19 mouse cellular contexts compared by ENCODE assay signal in genomic region chr10:59870038-59870437, GRCm38 (mm10). TPM values are rescaled to one million over a fixed set of nuclear protein-coding genes. Genes with fewer than 3 reads are reported as not detected.
DNase-seq lines count a peak whose midpoint lies in the region; ATAC-seq and TF ChIP-seq lines count a peak whose summit lies in the region.
"Had no signal": no experiment of that assay in that cellular context is flagged by ENCODE, and none has a peak within 500 bp of the region (broad histone marks: within the 10 kb centered on the region; RNA-seq: fewer than 3 reads in every experiment).

No protein-coding gene starts in this region.

- no peaks in the 10 kb centered on the region for H3K9me3 ChIP-seq in hindbrain, embryonic 15.5 days
- H3K9me3 ChIP-seq in hindbrain, embryonic 12.5 days (replicated peaks) = no peaks in the 10 kb centered on the region
- no peaks in the 10 kb centered on the region for H3K9me3 ChIP-seq in liver, embryonic 14.5 days (ENCODE audit: control insufficient read depth, low read length)
- no peaks in the 10 kb centered on the region for H3K9me3 ChIP-seq in liver, postnatal 0 days (ENCODE audit: low read length)
- H3K9me3 ChIP-seq in neural tube, embryonic 13.5 days = no peaks in the 10 kb centered on the region
- no peaks in the 10 kb centered on the region for H3K9me3 ChIP-seq in neural tube, embryonic 15.5 days (replicated peaks)
- H3K9me3 ChIP-seq: heart, embryonic 15.5 days; liver, embryonic 12.5 days; stomach, embryonic 15.5 days had no signal

- no peak for DNase-seq in liver, embryonic 14.5 days (ENCODE audit: low read depth in 3 of 3, low spot score in 3 of 3)
- DNase-seq in liver, postnatal 0 days = no peak
- no peak for DNase-seq in thymus, postnatal 4 days
- DNase-seq: adrenal gland, adult 8-10 months; cerebellum, adult 8-10 months; gastrocnemius, postnatal 25 days; lung, postnatal 14 days; retina, postnatal 1 day; thymus, adult 2 months had no signal

- TF ChIP-seq EP300 in liver, embryonic 14.5 days (IDR thresholded peaks at IDR 0.05; ENCODE audit: low read depth) = no peak
- no peak for TF ChIP-seq EP300 in liver, postnatal 0 days (IDR thresholded peaks at IDR 0.05; ENCODE audit: low read depth)

- H3K4me1 ChIP-seq in hindbrain, embryonic 15.5 days (replicated peaks) = peaks cover under 1% of the 10 kb centered on the region; the same call in 1 of the 2 replicates
- no peaks in the 10 kb centered on the region for H3K4me1 ChIP-seq in hindbrain, embryonic 12.5 days
- H3K4me1 ChIP-seq in liver, embryonic 14.5 days (replicated peaks; ENCODE audit: control insufficient read depth in 2 of 2, insufficient read depth in 2 of 2, low read length in 1 of 2) = peaks cover 23 to 27% of the 10 kb centered on the region in 2 experiments
- H3K4me1 ChIP-seq in liver, postnatal 0 days (ENCODE audit: insufficient read depth) = peaks cover 5% of the 10 kb centered on the region
- peaks cover under 1% of the 10 kb centered on the region; the same call in 1 of the 2 replicates for H3K4me1 ChIP-seq in neural tube, embryonic 13.5 days (replicated peaks)
- 0 out of 2 replicates have a peak, but pooled peaks cover under 1% of the 10 kb centered on the region for H3K4me1 ChIP-seq in neural tube, embryonic 15.5 days
- H3K4me1 ChIP-seq: heart, embryonic 15.5 days; stomach, embryonic 15.5 days had no signal

- H3K4me2 ChIP-seq in hindbrain, embryonic 15.5 days = no peak overlapping the region
- H3K4me2 ChIP-seq in hindbrain, embryonic 12.5 days (replicated peaks) = no peak overlapping the region
- H3K4me2 ChIP-seq in liver, embryonic 14.5 days (ENCODE audit: low read depth) = no peak overlapping the region
- no peak overlapping the region for H3K4me2 ChIP-seq in liver, postnatal 0 days (ENCODE audit: low read depth, low read length)
- H3K4me2 ChIP-seq in neural tube, embryonic 13.5 days = no peak overlapping the region
- no peak overlapping the region for H3K4me2 ChIP-seq in neural tube, embryonic 15.5 days
- H3K4me2 ChIP-seq: heart, embryonic 15.5 days; liver, embryonic 12.5 days; stomach, embryonic 15.5 days had no signal

- no peaks in the 10 kb centered on the region for H3K27me3 ChIP-seq in hindbrain, embryonic 15.5 days
- no peaks in the 10 kb centered on the region for H3K27me3 ChIP-seq in hindbrain, embryonic 12.5 days
- H3K27me3 ChIP-seq in liver, embryonic 14.5 days (ENCODE audit: control insufficient read depth, insufficient read depth, low read length) = no peaks in the 10 kb centered on the region
- H3K27me3 ChIP-seq in liver, postnatal 0 days (ENCODE audit: insufficient read depth, low read length) = no peaks in the 10 kb centered on the region
- no peaks in the 10 kb centered on the region for H3K27me3 ChIP-seq in neural tube, embryonic 13.5 days
- no peaks in the 10 kb centered on the region for H3K27me3 ChIP-seq in neural tube, embryonic 15.5 days (replicated peaks)
- H3K27me3 ChIP-seq: heart, embryonic 15.5 days; liver, embryonic 12.5 days; Patski; stomach, embryonic 15.5 days had no signal

- TF ChIP-seq CTCF in liver, embryonic 14.5 days (IDR thresholded peaks at IDR 0.05; ENCODE audit: low read depth) = peak; percentile 15; the same call in 1 of the 2 replicates
- TF ChIP-seq CTCF in liver, postnatal 0 days (IDR thresholded peaks at IDR 0.05; ENCODE audit: low read depth) = no peak

- no peak overlapping the region for H3K27ac ChIP-seq in hindbrain, embryonic 15.5 days (replicated peaks)
- no peak overlapping the region for H3K27ac ChIP-seq in hindbrain, embryonic 12.5 days
- no peak overlapping the region for H3K27ac ChIP-seq in liver, embryonic 14.5 days
- no peak overlapping the region for H3K27ac ChIP-seq in liver, postnatal 0 days (ENCODE audit: low read depth)
- no peak overlapping the region for H3K27ac ChIP-seq in neural tube, embryonic 13.5 days (replicated peaks)
- no peak overlapping the region for H3K27ac ChIP-seq in neural tube, embryonic 15.5 days (replicated peaks)
- H3K27ac ChIP-seq: heart, embryonic 15.5 days; liver, embryonic 12.5 days; stomach, embryonic 15.5 days had no signal

- no peaks in the 10 kb centered on the region for H3K36me3 ChIP-seq in hindbrain, embryonic 15.5 days
- H3K36me3 ChIP-seq in hindbrain, embryonic 12.5 days = no peaks in the 10 kb centered on the region
- no peaks in the 10 kb centered on the region for H3K36me3 ChIP-seq in liver, embryonic 14.5 days (replicated peaks; ENCODE audit: control insufficient read depth, insufficient read depth, low read depth)
- no peaks in the 10 kb centered on the region for H3K36me3 ChIP-seq in liver, postnatal 0 days (replicated peaks; ENCODE audit: insufficient read depth, low read length)
- H3K36me3 ChIP-seq in neural tube, embryonic 13.5 days = no peaks in the 10 kb centered on the region
- no peaks in the 10 kb centered on the region for H3K36me3 ChIP-seq in neural tube, embryonic 15.5 days
- H3K36me3 ChIP-seq: heart, embryonic 15.5 days; liver, embryonic 12.5 days; stomach, embryonic 15.5 days had no signal

- H3K4me3 ChIP-seq in hindbrain, embryonic 15.5 days = no peak overlapping the region
- H3K4me3 ChIP-seq in hindbrain, embryonic 12.5 days = no peak overlapping the region
- H3K4me3 ChIP-seq in liver, embryonic 14.5 days (ENCODE audit: insufficient read depth in 1 of 2, low read depth in 2 of 2, low read length in 2 of 2) = no peak overlapping the region
- H3K4me3 ChIP-seq in liver, postnatal 0 days (ENCODE audit: low read depth, low read length) = no peak overlapping the region
- no peak overlapping the region for H3K4me3 ChIP-seq in neural tube, embryonic 13.5 days
- H3K4me3 ChIP-seq in neural tube, embryonic 15.5 days (replicated peaks) = no peak overlapping the region
- H3K4me3 ChIP-seq: heart, embryonic 15.5 days; liver, embryonic 12.5 days; stomach, embryonic 15.5 days had no signal

- no peak overlapping the region for H3K9ac ChIP-seq in hindbrain, embryonic 15.5 days
- no peak overlapping the region for H3K9ac ChIP-seq in hindbrain, embryonic 12.5 days
- H3K9ac ChIP-seq in liver, embryonic 14.5 days (replicated peaks) = no peak overlapping the region
- H3K9ac ChIP-seq in liver, postnatal 0 days (replicated peaks) = no peak overlapping the region
- H3K9ac ChIP-seq in neural tube, embryonic 13.5 days = no peak overlapping the region
- H3K9ac ChIP-seq in neural tube, embryonic 15.5 days (replicated peaks) = no peak overlapping the region
- H3K9ac ChIP-seq: heart, embryonic 15.5 days; liver, embryonic 12.5 days; stomach, embryonic 15.5 days had no signal

- 95% methylated on average over 6 of the region's 6 CpGs for WGBS in hindbrain, embryonic 15.5 days
- 82% methylated on average over 6 of the region's 6 CpGs for WGBS in hindbrain, embryonic 12.5 days
- 80% methylated on average over 6 of the region's 6 CpGs for WGBS in liver, embryonic 14.5 days (ENCODE audit: insufficient replicate concordance)
- WGBS in liver, postnatal 0 days (ENCODE audit: insufficient replicate concordance) = 88% methylated on average over 5 of the region's 6 CpGs
- 86% methylated on average over 6 of the region's 6 CpGs for WGBS in neural tube, embryonic 13.5 days
- 92% methylated on average over 6 of the region's 6 CpGs for WGBS in neural tube, embryonic 15.5 days

- peak; percentile 10; the same call in 1 of the 2 replicates for ATAC-seq in hindbrain, embryonic 15.5 days (ENCODE audit: low FRiP score, low read depth)
- ATAC-seq in hindbrain, embryonic 12.5 days (ENCODE audit: low FRiP score) = no peak
- ATAC-seq in liver, embryonic 14.5 days (ENCODE audit: insufficient read depth) = no peak
- ATAC-seq in liver, postnatal 0 days = no peak
- 0 out of 2 replicates have a peak, but pooled peaks have one; percentile 9 for ATAC-seq in neural tube, embryonic 13.5 days (ENCODE audit: low read depth)
- ATAC-seq in neural tube, embryonic 15.5 days (ENCODE audit: low FRiP score) = no peak
- ATAC-seq: forebrain, embryonic 16.5 days; intestine, embryonic 16.5 days; liver, embryonic 12.5 days; Patski had no signal

RNA-seq across cellular contexts. Expression of gene Dnajb12, which starts 9.3 kb away (rescaled TPM):
- 18.6 and 24.6 TPM in 2 replicates for polyA plus RNA-seq in hindbrain, embryonic 15.5 days (2015; fragmentation: Nextera tagmentation; extraction: Ambion mirVana)
- polyA plus RNA-seq in hindbrain, embryonic 12.5 days (2016; fragmentation: Nextera tagmentation; extraction: Ambion mirVana) = 23.8 and 24.7 TPM in 2 replicates
- polyA plus RNA-seq in liver, embryonic 14.5 days (2012; rRNA removed) = 9.5 and 12.4 TPM in 2 replicates
- polyA plus RNA-seq in liver, embryonic 14.5 days (2014; fragmentation: Nextera tagmentation; extraction: Ambion mirVana) = 12.0 and 15.6 TPM in 2 replicates
- polyA plus RNA-seq in liver, postnatal 0 days (2015; fragmentation: Nextera tagmentation; extraction: Ambion mirVana) = 15.5 and 17.0 TPM in 2 replicates
- 20.4 and 21.2 TPM in 2 replicates for polyA plus RNA-seq in neural tube, embryonic 13.5 days (2015; fragmentation: Nextera tagmentation; extraction: Ambion mirVana)
- 17.2 and 20.6 TPM in 2 replicates for polyA plus RNA-seq in neural tube, embryonic 15.5 days (2015; fragmentation: Nextera tagmentation; extraction: Ambion mirVana)

Comparison
In these comparisons a context has a peak if more than half of its experiments do, and no peak if none do; other contexts are left out.
1. ATAC-seq: peak in hindbrain, embryonic 15.5 days (single experiment) and neural tube, embryonic 13.5 days (single experiment); none in hindbrain, embryonic 12.5 days (single experiment), liver, embryonic 14.5 days (single experiment), liver, postnatal 0 days (single experiment) and neural tube, embryonic 15.5 days (single experiment).